Mouse (Mus musculus) midbrain, embryonic 10.5 days (tissue): ENCODE data around the gene Fbxo3. TPM values are rescaled to one million over a fixed set of nuclear protein-coding genes. Genes with fewer than 3 reads are reported as not detected.
"Not testable (repeated sequence)": the region's sequence is repeated elsewhere in the genome, so short reads cannot be mapped to it uniquely, and the experiment has no call there.

Experiments used
- DNase-seq: peaks from one replicate; pipeline ENCODE4 v3.0.0-alpha.2; 2017; ENCODE audit warnings: low spot score
- H3K27ac ChIP-seq: fragments of 300-500 bp; sonication (generic); replicated peaks from 2 replicates; pipeline ENCODE4 v1.5.1; 2016; ENCODE audit warnings: mild to moderate bottlenecking
- H3K27me3 ChIP-seq: fragments of 300-500 bp; sonication (generic); 2 replicates; pipeline ENCODE4 v1.6.1; 2016; ENCODE audit warnings: low read depth, mild to moderate bottlenecking; ENCODE audit not compliant: poor library complexity, severe bottlenecking
- H3K36me3 ChIP-seq: fragments of 300-500 bp; sonication (generic); 2 replicates; pipeline ENCODE4 v1.6.1; 2016; ENCODE audit warnings: mild to moderate bottlenecking, moderate library complexity
- H3K4me1 ChIP-seq: fragments of 300-500 bp; sonication (generic); 2 replicates; pipeline ENCODE4 v1.6.1; 2016
- H3K4me3 ChIP-seq: fragments of 300-500 bp; sonication (generic); 2 replicates; pipeline ENCODE4 v1.5.1; 2016; ENCODE audit warnings: mild to moderate bottlenecking, moderate library complexity
- H3K9me3 ChIP-seq: fragments of 300-500 bp; sonication (generic); replicated peaks from 2 replicates; pipeline ENCODE4 v1.6.1; 2016; ENCODE audit warnings: mild to moderate bottlenecking
- WGBS: fragments of 180-500 bp; shearing (Covaris S2); methylation state at CpG from one replicate; pipeline ENCODE4 v1.1.7; 2016; 5-methylcytosine and 5-hydroxymethylcytosine counted together
- polyA plus RNA-seq: library from polyadenylated mRNA; unstranded; fragments of >200 nt; fragmentation: Nextera tagmentation; extraction: Ambion mirVana; gene quantifications from 2 replicates; pipeline ENCODE4 v1.2.1, GENCODE M21; 2016

Gene Fbxo3
- polyA plus RNA-seq, result 47.4 and 49.9 TPM in 2 replicates

GRCm38 (mm10) chr2:104027458-104028138 is at the start of gene Fbxo3:
Fbxo3 (plus strand) TSS chr2:104027721.
- peaks cover 27% of the 10 kb centered on the region for H3K4me1 ChIP-seq
- DNase-seq, result peak; percentile 92
- peak within 1 kb of the TSS; percentile 95 for H3K27ac ChIP-seq
- H3K9me3 ChIP-seq, result no peaks in the 10 kb centered on the region
- H3K4me3 ChIP-seq, result peak within 1 kb of the TSS; percentile 98
- WGBS, result under 1% methylated on average over 44 of the region's 44 CpGs
- peaks cover 6% of the 10 kb centered on the region for H3K36me3 ChIP-seq
- H3K27me3 ChIP-seq, result no peaks in the 10 kb centered on the region

- Histone ChIP-seq H3K9me3 (no peaks in the 10 kb centered on the region), H3K27me3 (peaks cover 5% of the 10 kb centered on the region), H3K4me1 (peaks cover 11% of the 10 kb centered on the region), H3K36me3 (no peaks in the 10 kb centered on the region), H3K4me3 (no peak overlapping the region), H3K27ac (no peak overlapping the region)
- peak; percentile 73 for DNase-seq
- WGBS, result 8% methylated on average over 5 of the region's 5 CpGs
Observed at GRCm38 (mm10) chr2:103982250-103982649, 45.3 kb upstream of the Fbxo3 start.

- DNase-seq, result no peak
- Histone ChIP-seq H3K4me3 (no peak overlapping the region), H3K27me3 (peaks cover 4% of the 10 kb centered on the region), H3K27ac (no peak overlapping the region), H3K36me3 (no peaks in the 10 kb centered on the region), H3K4me1 (peaks cover 2% of the 10 kb centered on the region; the same call in 1 of the 2 replicates), H3K9me3 (no peaks in the 10 kb centered on the region)
- 89% methylated on average over 10 of the region's 10 CpGs for WGBS
Observed at GRCm38 (mm10) chr2:103983146-103983545, 44.4 kb upstream of the Fbxo3 start.

GRCm38 (mm10) chr2:103987595-103987994 is 39.9 kb upstream of the Fbxo3 start:
- DNase-seq, H3K27ac ChIP-seq, H3K4me1 ChIP-seq, H3K4me3 ChIP-seq, H3K9me3 ChIP-seq, H3K27me3 ChIP-seq, H3K36me3 ChIP-seq: not testable (repeated sequence)
- 79% methylated on average over 8 of the region's 8 CpGs for WGBS

GRCm38 (mm10) chr2:103989724-103990123 is 37.8 kb upstream of the Fbxo3 start:
- peaks cover 10% of the 10 kb centered on the region; the same call in 1 of the 2 replicates for H3K27me3 ChIP-seq
- 88% methylated on average over 6 of the region's 6 CpGs for WGBS
- no peak overlapping the region for H3K4me3 ChIP-seq
- no peaks in the 10 kb centered on the region for H3K36me3 ChIP-seq
- H3K9me3 ChIP-seq, result no peaks in the 10 kb centered on the region
- H3K4me1 ChIP-seq, result peaks cover 8% of the 10 kb centered on the region
- H3K27ac ChIP-seq, result no peak overlapping the region
- DNase-seq, result no peak

- Histone ChIP-seq H3K4me1 (peaks cover 8% of the 10 kb centered on the region), H3K4me3 (no peak overlapping the region), H3K36me3 (no peaks in the 10 kb centered on the region), H3K27ac (no peak overlapping the region), H3K9me3 (no peaks in the 10 kb centered on the region), H3K27me3 (peaks cover 10% of the 10 kb centered on the region; the same call in 1 of the 2 replicates)
- no peak for DNase-seq
Observed at GRCm38 (mm10) chr2:103991303-103991702, 36.2 kb upstream of the Fbxo3 start.

GRCm38 (mm10) chr2:103992162-103992561 is 35.4 kb upstream of the Fbxo3 start:
- DNase-seq, result no peak

GRCm38 (mm10) chr2:103992618-103993332 is 34.7 kb upstream of the Fbxo3 start:
- no peaks in the 10 kb centered on the region for H3K9me3 ChIP-seq
- no peak overlapping the region for H3K4me3 ChIP-seq
- no peaks in the 10 kb centered on the region for H3K36me3 ChIP-seq
- peaks cover 8% of the 10 kb centered on the region for H3K4me1 ChIP-seq
- DNase-seq, result no peak
- H3K27ac ChIP-seq, result peak overlapping the region; percentile 57; the same call in 1 of the 2 replicates
- 26% methylated on average over 17 of the region's 17 CpGs for WGBS
- H3K27me3 ChIP-seq, result peaks cover 10% of the 10 kb centered on the region; the same call in 1 of the 2 replicates

More at GRCm38 (mm10) chr2:103992162-103992561, 35.4 kb upstream of the Fbxo3 start:
- WGBS, result 81% methylated on average over 9 of the region's 9 CpGs
- Histone ChIP-seq H3K4me3 (no peak overlapping the region), H3K36me3 (no peaks in the 10 kb centered on the region), H3K4me1 (peaks cover 8% of the 10 kb centered on the region), H3K9me3 (no peaks in the 10 kb centered on the region), H3K27me3 (peaks cover 10% of the 10 kb centered on the region; the same call in 1 of the 2 replicates), H3K27ac (no peak overlapping the region)

- no peak for DNase-seq
- WGBS, result 17% methylated on average over 2 of the region's 2 CpGs
- no peaks in the 10 kb centered on the region for H3K9me3 ChIP-seq
- H3K27ac ChIP-seq, result no peak overlapping the region
- H3K27me3 ChIP-seq, result no peaks in the 10 kb centered on the region
- H3K4me3 ChIP-seq, result no peak overlapping the region
- no peaks in the 10 kb centered on the region for H3K36me3 ChIP-seq
- peaks cover 6% of the 10 kb centered on the region; the same call in 1 of the 2 replicates for H3K4me1 ChIP-seq
Observed at GRCm38 (mm10) chr2:104001076-104001475, 26.4 kb upstream of the Fbxo3 start.

- Histone ChIP-seq H3K36me3 (no peaks in the 10 kb centered on the region), H3K4me1 (peaks cover 6% of the 10 kb centered on the region; the same call in 1 of the 2 replicates), H3K4me3 (no peak overlapping the region), H3K27me3 (no peaks in the 10 kb centered on the region), H3K9me3 (no peaks in the 10 kb centered on the region), H3K27ac (no peak overlapping the region)
- no peak for DNase-seq
- WGBS, result 79% methylated on average over 4 of the region's 4 CpGs
Observed at GRCm38 (mm10) chr2:104001861-104002260, 25.7 kb upstream of the Fbxo3 start.

- Histone ChIP-seq H3K4me1 (peaks cover 6% of the 10 kb centered on the region; the same call in 1 of the 2 replicates), H3K4me3 (no peak overlapping the region), H3K36me3 (no peaks in the 10 kb centered on the region), H3K27me3 (no peaks in the 10 kb centered on the region), H3K9me3 (no peaks in the 10 kb centered on the region), H3K27ac (no peak overlapping the region)
- WGBS, result 34% methylated on average over 16 of the region's 16 CpGs
- DNase-seq, result peak; percentile 49
Observed at GRCm38 (mm10) chr2:104002711-104003413, 24.7 kb upstream of the Fbxo3 start.

- no peak for DNase-seq
- H3K27me3 ChIP-seq, result no peaks in the 10 kb centered on the region
- H3K9me3 ChIP-seq, result no peaks in the 10 kb centered on the region
- no peak overlapping the region for H3K4me3 ChIP-seq
- 0 out of 2 replicates have a peak, but pooled peaks cover under 1% of the 10 kb centered on the region for H3K4me1 ChIP-seq
- H3K36me3 ChIP-seq, result no peaks in the 10 kb centered on the region
- 73% methylated on average over 7 of the region's 7 CpGs for WGBS
- no peak overlapping the region for H3K27ac ChIP-seq
Observed at GRCm38 (mm10) chr2:104007793-104008519, 19.6 kb upstream of the Fbxo3 start.
